Mouse (Mus musculus) liver, adult (tissue): ENCODE measurements at regions not wholly inside any gene's neighbourhood (a gene's known extent, or its start where the extent isn't known, plus 50 kb on each side); places are given as distances from the start of the nearest gene placed in this dataset.

Experiments used
- GATA4 ChIP-seq: IDR thresholded peaks from 2 replicates; pipeline ENCODE4 v1.6.1; 2014; ENCODE audit warnings: mild to moderate bottlenecking, low read length; ENCODE audit not compliant: insufficient replicate concordance

DNA sequence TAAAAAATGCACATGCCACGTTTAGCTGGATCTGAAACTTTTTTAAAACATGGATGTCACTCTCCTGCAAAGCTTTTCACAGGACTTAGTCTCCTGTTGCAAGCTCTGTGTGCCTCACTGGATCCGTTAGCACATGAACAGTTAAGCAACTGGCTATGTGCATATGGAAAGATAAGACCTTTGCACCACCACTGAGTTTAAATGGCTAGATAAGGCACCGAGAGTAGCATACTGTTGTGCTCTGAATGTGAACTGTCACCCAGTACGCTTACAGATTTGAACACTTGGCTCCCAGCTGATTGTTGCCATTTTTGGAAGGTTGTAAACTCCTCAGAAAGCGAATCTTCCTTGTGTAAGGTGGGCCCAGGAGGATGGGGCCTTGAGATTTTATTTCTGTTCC is 151.4 kb upstream of the Cadm1 start:
- no peak for TF ChIP-seq GATA4

DNA sequence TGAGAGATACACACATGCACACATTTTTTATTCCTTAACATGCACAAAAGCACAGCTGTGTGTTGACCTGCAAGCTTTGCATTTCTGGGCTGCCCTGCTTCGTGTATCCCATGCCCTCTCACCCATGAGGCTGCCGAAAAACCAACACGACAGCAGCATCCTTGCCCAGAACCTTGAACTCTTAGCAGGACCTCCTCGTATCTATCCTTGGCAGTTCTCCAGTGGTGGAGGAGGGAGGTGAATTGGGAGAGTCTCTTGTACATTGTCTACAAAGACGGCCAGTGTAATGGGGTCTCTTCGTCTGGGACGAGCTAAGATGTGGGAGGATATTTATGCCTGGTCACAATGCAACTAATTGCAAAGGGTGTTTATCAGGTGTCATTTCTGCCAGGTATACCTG is 149.6 kb upstream of the Cadm1 start:
- no peak for TF ChIP-seq GATA4

DNA sequence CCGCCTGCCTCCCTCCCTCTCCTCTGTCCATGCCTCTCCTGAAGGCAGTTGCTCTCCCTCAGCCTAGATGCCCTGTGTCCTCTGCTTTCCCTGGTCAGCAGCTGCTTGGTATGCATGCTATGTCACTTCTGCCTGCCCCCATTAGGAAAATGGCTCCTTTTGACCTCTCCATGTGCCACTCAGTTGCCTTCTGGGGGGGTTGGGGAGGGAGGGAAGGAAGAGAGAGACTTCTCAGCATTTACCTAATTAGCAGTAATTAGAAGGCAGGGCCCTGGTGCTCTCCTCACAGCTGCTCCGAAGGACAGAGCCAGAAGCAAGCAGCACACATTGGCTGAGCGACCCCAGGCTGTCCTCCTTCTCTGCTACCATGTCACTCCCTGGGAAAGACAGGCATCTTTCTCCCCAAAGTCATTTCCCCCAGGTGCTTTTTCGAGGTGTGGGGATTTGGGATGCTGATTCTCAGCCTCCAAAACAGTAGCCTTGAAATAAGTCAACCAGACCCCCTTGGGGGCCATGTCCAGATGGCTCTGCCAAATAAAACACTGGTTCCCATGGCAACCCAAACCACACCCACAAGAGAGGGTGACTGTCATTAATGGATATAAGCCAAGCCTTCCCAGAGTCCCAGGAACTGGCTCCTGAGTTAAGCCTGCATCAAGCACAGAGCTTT is 145.7 kb upstream of the Cadm1 start:
- no peak for TF ChIP-seq GATA4

DNA sequence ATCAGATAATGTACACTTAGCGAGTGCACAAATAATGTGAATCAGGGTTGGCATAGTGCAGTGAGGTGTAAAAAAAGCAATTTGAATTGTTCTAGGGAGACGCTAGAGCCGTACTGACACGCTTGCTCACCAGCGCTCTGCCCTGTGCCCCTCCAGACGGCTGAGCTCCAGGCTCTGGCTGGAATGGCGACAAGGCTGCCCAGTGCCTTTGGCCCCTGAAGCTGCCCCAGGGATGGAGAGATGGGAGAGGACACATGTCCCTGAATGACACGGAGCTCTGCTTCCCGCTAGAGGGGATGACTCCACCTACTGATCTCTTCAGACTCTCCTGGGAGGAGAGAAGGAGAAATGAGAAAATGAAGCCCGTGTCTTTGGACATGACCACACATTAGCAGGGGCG is 143.3 kb upstream of the Cadm1 start:
- no peak for TF ChIP-seq GATA4

DNA sequence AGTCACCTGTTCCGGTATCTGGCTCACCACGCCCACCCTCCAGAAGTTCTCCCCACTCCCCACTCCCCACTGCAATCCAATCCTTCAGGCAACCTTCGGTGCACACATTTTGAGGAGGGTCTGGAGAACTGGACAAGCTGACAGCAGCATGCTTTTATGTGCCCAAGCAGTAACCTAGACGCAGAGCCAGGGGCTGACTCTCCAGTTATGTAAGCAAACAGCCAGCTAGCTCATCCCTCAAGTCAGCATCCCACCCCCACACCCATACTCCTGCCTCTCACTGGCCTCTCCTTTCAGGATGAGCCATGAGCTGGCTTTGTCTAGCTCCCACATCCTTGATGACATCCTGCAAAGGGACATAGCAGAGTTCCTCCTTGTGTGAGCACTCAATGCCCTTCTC is 142.8 kb upstream of the Cadm1 start:
- no peak for TF ChIP-seq GATA4

DNA sequence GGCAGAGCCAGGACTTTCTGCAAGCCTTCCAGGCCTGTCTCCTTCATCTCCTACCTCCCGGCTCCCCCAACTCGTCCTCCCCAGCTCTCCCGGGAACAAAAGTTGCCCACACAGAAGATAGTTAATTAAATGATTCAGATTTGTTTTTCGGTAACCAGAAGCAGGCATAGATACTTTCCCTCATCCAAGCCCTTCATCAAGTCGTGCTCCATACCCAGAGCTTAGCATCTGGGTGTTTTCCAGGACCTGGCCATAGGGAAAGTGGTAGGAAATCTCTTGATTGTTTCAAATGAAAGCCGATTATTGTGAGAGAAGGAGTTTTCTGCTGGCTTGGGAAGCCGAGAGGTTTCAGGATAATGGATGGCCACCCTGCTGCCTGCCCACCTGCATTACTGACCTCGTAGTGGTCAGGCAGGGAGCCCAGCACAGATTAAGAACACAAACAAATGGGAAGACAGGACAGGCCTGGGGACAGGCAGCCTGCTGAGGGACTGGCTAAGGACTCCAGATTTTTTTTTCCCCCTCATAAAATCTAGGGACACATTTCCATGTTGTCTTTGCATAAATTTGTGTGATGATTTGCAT is 142.2 kb upstream of the Cadm1 start:
- TF ChIP-seq GATA4: no peak

DNA sequence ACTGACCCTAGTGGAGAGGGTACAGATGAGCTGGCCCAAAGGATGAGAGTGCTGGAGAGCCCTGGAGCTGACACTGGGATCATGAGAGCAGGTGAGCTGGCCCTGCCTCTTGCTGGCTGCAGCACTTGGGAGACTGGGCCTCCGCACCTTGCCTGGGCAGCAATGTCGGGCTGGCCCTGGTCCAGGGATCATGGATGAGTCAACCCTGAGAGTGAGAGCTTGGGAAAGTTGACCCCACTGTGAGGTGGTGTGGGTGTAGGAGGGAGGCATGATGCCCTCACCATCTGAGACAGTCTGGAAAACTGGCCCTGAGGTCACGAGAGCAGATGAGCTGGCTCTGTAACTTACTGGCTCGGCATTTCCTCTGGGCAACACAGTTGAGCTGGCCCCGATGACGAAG is 140.1 kb upstream of the Cadm1 start:
- TF ChIP-seq GATA4: no peak

DNA sequence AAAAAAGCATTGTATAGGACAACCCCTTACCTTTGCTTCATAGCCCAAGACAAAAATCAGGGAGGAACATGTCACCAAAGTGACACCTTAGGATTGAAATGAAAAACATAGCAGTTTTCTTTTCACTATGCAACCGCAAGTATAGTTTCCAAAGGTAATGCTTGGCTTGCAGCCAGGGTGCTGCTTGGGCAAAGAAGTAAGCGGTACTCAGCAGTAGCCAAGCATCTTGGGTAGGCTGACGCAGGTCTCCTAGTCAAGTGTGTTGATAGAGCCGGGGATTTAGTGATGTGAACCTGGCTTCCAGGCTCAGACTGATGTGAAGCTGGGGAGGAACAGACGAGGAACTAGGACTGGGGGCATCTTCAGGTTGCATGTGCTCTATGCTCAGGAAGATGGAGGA is 138.3 kb upstream of the Cadm1 start:
- no peak for TF ChIP-seq GATA4

DNA sequence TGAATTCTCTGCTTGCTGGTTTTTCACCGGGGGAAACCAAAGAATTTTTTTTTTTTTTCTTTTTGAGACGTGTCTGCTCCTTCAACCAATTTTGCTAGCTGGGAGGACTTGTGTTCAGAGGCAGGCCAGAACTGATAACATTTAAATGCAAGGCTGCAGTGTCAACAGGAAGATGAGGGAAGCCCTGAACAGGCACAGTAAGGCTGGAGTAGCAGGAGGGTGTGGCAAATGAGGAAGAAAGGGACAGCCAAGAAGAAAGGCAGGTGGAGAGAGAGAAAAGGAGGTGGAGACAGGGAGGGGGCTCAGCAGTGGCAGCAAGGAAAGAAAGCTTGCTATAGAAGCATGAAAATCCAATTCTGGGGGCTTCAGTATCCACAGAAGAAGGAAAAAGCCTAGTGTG is 130.4 kb upstream of the Cadm1 start:
- no peak for TF ChIP-seq GATA4

DNA sequence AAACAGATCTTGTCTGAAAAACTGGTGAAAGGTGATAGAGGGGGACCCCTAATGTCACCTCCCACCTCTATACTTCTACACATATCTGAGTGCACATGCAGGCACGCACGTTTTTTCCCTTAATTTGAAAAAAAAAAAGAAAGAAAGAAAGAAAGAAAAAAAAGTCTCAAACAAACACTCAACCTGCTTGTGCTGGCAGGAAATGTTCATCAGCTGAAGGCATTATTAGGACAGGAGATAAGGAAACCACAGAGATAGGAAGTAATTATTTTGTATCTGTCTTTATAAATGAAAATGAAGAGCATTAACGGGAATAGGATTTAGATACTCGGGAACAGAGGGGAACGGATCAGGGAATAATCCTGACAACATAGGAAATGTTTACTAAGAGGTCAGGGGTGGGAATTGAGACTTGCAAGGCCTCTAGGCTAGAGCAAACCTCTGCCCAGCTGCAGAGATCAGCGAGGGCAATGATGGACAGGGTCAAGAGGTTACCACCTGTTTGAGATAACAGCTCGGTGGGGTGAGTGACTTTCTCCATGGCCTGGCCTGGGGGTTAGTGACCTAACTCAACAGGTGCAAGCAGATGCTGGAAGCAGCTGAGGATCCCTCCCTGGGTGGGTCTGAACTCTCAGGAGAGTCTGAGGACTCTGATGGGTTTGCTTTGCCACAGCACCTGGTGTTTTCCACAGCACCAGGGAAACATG is 129.7 kb upstream of the Cadm1 start:
- TF ChIP-seq GATA4: no peak

DNA sequence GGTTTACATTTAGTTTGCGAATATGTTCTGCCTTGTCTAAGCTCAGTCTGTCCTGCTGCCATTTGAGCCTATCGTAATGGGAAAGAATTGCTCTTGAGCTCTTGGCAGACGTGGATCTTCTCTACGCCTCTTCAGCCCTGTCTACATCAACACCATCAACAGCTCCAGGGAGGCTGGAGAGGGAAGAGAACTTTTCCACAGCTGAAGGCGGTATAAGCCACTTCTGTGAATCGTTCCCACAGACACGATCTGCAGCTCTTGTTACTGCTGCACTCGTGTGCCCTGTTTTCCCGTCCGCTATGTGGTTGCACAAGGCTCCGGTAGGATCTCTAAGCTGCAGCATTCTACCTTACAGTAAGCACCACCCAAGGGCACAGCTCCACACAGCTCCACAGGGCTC is 128.5 kb upstream of the Cadm1 start:
- TF ChIP-seq GATA4: no peak

DNA sequence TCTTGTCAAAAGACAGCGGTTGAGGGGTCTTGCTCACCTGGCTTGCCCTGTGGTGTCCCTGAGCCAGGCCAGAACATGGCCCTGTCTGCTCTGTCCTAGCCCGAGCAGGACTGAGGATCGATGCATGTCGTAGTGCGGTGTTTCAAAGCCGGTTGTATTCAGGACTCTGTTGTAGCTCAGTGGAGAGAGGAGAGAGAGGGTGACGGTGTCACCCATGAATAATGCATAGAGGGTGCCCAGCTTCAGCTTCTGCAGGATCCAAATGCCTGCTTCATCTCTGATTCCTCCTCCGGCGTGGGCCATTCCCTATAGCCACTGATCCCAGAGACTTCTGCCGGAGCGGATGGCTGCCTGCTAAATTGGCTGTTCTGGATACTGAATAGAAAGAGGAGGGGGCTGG is 126.7 kb upstream of the Cadm1 start:
- TF ChIP-seq GATA4: no peak

DNA sequence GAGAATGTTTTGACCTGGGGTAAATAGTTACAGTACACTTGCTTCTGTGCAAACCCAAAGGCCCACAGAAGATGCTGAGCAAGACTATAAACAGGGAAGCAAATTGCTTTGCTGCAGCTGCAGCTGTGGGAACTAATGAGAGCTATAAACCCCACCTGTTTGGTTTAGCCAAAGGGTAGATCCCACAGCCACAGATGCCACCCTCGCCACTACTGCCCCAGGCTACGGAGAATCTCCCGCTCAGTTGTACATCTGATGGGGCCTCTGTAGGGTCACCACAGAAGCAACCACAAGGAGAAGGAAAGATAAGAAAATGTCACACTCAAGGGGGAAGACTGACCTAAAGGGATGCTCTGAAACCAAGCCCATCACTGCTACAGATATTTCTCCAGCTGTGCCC is 125.2 kb upstream of the Cadm1 start:
- no peak for TF ChIP-seq GATA4

DNA sequence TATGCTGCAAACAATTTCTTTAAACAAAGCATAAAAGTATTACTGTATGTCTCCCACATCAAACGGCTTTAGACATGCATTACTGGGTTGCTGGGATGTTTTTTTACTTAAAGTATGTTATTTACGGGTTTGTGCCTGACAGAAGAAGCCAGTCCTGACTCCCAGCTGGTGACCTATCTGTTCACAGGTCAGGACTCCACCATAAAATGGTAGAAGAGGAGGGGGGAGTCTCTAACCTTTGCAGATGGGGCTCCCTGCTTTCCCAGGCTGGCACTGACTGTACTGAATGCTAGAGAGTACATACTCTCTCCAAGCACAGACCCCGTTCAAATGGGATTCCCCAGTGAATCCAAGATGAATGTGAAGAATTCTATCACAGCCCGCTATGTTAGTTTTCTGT is 124.4 kb upstream of the Cadm1 start:
- no peak for TF ChIP-seq GATA4

DNA sequence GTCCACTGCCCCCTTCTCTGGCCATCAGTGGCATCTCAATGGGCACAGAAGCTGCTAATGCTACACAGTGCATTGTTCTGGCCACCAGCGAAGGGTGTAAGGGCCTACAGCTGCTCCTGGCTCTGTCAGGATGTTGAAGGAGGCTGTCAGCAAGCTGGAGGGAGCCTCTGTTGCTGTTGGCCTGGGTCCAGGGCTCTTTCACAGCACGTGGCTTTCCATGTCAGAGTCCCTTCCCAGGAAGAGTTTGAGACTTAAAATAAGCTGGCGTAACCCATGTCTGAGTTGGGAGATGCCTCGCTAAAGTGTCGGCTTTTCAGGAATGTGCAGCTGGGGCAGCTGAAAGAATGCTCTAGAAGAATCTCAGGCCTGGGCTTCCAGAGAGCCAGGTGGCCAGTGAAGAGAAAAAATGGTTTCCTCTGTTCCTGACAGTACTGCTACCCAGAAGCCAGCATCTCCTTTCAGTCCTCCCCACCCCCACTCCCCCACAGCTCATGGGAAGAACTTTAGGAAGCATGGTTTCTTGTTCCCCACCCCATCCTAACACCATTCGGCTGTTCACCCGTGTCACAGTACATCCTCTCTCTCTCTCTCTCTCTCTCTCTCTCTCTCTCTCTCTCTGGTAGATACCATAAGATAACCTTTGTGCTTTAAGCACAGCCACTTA is 122.8 kb upstream of the Cadm1 start:
- TF ChIP-seq GATA4: no peak

DNA sequence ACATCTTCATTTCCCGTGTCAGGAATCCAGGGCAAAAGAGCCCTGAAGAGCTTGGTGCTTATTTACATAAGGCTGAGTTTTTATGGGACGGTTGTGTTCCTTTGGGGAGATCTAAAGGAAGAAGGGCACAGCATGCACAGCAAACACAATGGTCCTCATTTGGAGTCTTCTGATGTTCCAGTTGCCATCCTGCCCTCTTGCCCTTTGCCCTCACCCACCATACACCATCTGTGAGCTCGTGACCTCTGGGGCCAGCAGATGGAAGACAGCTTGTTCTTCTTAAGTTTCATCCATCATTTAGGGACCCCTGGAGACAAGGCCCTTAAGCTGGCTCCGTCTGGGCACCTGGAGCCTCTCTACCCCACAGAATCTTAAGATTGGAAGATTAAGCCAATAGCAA is 121.9 kb upstream of the Cadm1 start:
- TF ChIP-seq GATA4: no peak
